Mouse (Mus musculus): ENCODE measurements at regions not wholly inside any gene's neighbourhood (a gene's known extent, or its start where the extent isn't known, plus 50 kb on each side); places are given as distances from the start of the nearest gene placed in this dataset.

GRCm38 (mm10) chr17:14764796-14765195, 70.8 kb upstream of the Thbs2 start:
- no peak overlapping the region for H3K4me2 ChIP-seq (replicated peaks; ENCODE audit: low read depth)
- no peaks in the 10 kb centered on the region for H3K9me3 ChIP-seq (ENCODE audit: control insufficient read depth, low read length)
- no peaks in the 10 kb centered on the region for H3K27me3 ChIP-seq (ENCODE audit: control insufficient read depth, insufficient read depth, low read length)
- TF ChIP-seq EP300 (optimal IDR thresholded peaks at IDR 0.05) (no peak), CTCF (IDR thresholded peaks at IDR 0.05; ENCODE audit: low read depth) (no peak)
- H3K4me3 ChIP-seq (ENCODE audit: low read depth, low read length): no peak overlapping the region
- WGBS: 46% methylated on average over 4 of the region's 4 CpGs
- H3K9ac ChIP-seq (ENCODE audit: low read length): no peak overlapping the region
- H3K36me3 ChIP-seq (ENCODE audit: control insufficient read depth, insufficient read depth, low read length): no peaks in the 10 kb centered on the region
- no peak for ATAC-seq (ENCODE audit: low FRiP score, low TSS enrichment)
- no peaks in the 10 kb centered on the region for H3K4me1 ChIP-seq (replicated peaks; ENCODE audit: control insufficient read depth, insufficient read depth)
- no peak overlapping the region for H3K27ac ChIP-seq (replicated peaks)
- DNase-seq (ENCODE audit: low spot score): no peak

- H3K27ac ChIP-seq (replicated peaks): no peak overlapping the region
- DNase-seq (ENCODE audit: low spot score): no peak
- no peaks in the 10 kb centered on the region for H3K27me3 ChIP-seq (ENCODE audit: control insufficient read depth, insufficient read depth, low read length)
- no peak overlapping the region for H3K4me3 ChIP-seq (ENCODE audit: low read depth, low read length)
- no peaks in the 10 kb centered on the region for H3K36me3 ChIP-seq (ENCODE audit: control insufficient read depth, insufficient read depth, low read length)
- no peak for ATAC-seq (ENCODE audit: low FRiP score, low TSS enrichment)
- H3K9ac ChIP-seq (ENCODE audit: low read length): no peak overlapping the region
- H3K4me1 ChIP-seq (replicated peaks; ENCODE audit: control insufficient read depth, insufficient read depth): no peaks in the 10 kb centered on the region
- TF ChIP-seq CTCF (IDR thresholded peaks at IDR 0.05; ENCODE audit: low read depth): no peak
- TF ChIP-seq EP300 (optimal IDR thresholded peaks at IDR 0.05): no peak
- no peaks in the 10 kb centered on the region for H3K9me3 ChIP-seq (ENCODE audit: control insufficient read depth, low read length)
- 52% methylated on average over 5 of the region's 5 CpGs for WGBS
- no peak overlapping the region for H3K4me2 ChIP-seq (replicated peaks; ENCODE audit: low read depth)
Measured at GRCm38 (mm10) chr17:14753095-14753494, 59.1 kb upstream of the Thbs2 start.

GRCm38 (mm10) chr17:14750519-14751145, 56.6 kb upstream of the Thbs2 start:
- no peak for TF ChIP-seq CTCF (IDR thresholded peaks at IDR 0.05; ENCODE audit: low read depth)
- no peak for TF ChIP-seq EP300 (optimal IDR thresholded peaks at IDR 0.05)
- 59% methylated on average over 3 of the region's 3 CpGs for WGBS
- no peaks in the 10 kb centered on the region for H3K9me3 ChIP-seq (ENCODE audit: control insufficient read depth, low read length)
- no peak; the same call in 1 of the 2 replicates for ATAC-seq (ENCODE audit: low FRiP score, low TSS enrichment)
- DNase-seq (ENCODE audit: low spot score): no peak
- no peaks in the 10 kb centered on the region for H3K4me1 ChIP-seq (replicated peaks; ENCODE audit: control insufficient read depth, insufficient read depth)
- no peaks in the 10 kb centered on the region for H3K27me3 ChIP-seq (ENCODE audit: control insufficient read depth, insufficient read depth, low read length)
- no peak overlapping the region for H3K4me3 ChIP-seq (ENCODE audit: low read depth, low read length)
- no peaks in the 10 kb centered on the region for H3K36me3 ChIP-seq (ENCODE audit: control insufficient read depth, insufficient read depth, low read length)
- H3K27ac ChIP-seq (replicated peaks): peak overlapping the region; percentile 41; the same call in 1 of the 2 replicates
- no peak overlapping the region for H3K4me2 ChIP-seq (replicated peaks; ENCODE audit: low read depth)
- no peak overlapping the region for H3K9ac ChIP-seq (ENCODE audit: low read length)

GRCm38 (mm10) chr17:14749281-14749680, 55.2 kb upstream of the Thbs2 start:
- Histone ChIP-seq H3K9ac (ENCODE audit: low read length) (no peak overlapping the region), H3K27me3 (ENCODE audit: control insufficient read depth, insufficient read depth, low read length) (no peaks in the 10 kb centered on the region), H3K36me3 (ENCODE audit: control insufficient read depth, insufficient read depth, low read length) (no peaks in the 10 kb centered on the region), H3K4me1 (replicated peaks; ENCODE audit: control insufficient read depth, insufficient read depth) (no peaks in the 10 kb centered on the region), H3K4me3 (ENCODE audit: low read depth, low read length) (no peak overlapping the region), H3K27ac (replicated peaks) (0 out of 2 replicates have a peak overlapping the region, but pooled peaks have one; percentile 25), H3K9me3 (ENCODE audit: control insufficient read depth, low read length) (no peaks in the 10 kb centered on the region), H3K4me2 (replicated peaks; ENCODE audit: low read depth) (no peak overlapping the region)
- DNase-seq (ENCODE audit: low spot score): no peak
- WGBS: 54% methylated on average over 2 of the region's 2 CpGs
- ATAC-seq (ENCODE audit: low FRiP score, low TSS enrichment): peak; percentile 40; the same call in 1 of the 2 replicates
- no peak for TF ChIP-seq CTCF (IDR thresholded peaks at IDR 0.05; ENCODE audit: low read depth)
- no peak for TF ChIP-seq EP300 (optimal IDR thresholded peaks at IDR 0.05)

- Histone ChIP-seq H3K27ac (replicated peaks) (no peak overlapping the region), H3K9me3 (ENCODE audit: control insufficient read depth, low read length) (no peaks in the 10 kb centered on the region), H3K4me3 (ENCODE audit: low read depth, low read length) (no peak overlapping the region), H3K9ac (ENCODE audit: low read length) (no peak overlapping the region), H3K4me2 (replicated peaks; ENCODE audit: low read depth) (no peak overlapping the region), H3K36me3 (ENCODE audit: control insufficient read depth, insufficient read depth, low read length) (no peaks in the 10 kb centered on the region), H3K4me1 (replicated peaks; ENCODE audit: control insufficient read depth, insufficient read depth) (no peaks in the 10 kb centered on the region), H3K27me3 (ENCODE audit: control insufficient read depth, insufficient read depth, low read length) (no peaks in the 10 kb centered on the region)
- ATAC-seq (ENCODE audit: low FRiP score, low TSS enrichment) (no peak), DNase-seq (ENCODE audit: low spot score) (no peak)
- TF ChIP-seq EP300 (optimal IDR thresholded peaks at IDR 0.05) (no peak), CTCF (IDR thresholded peaks at IDR 0.05; ENCODE audit: low read depth) (no peak)
- WGBS: 74% methylated on average over 5 of the region's 5 CpGs
Measured at GRCm38 (mm10) chr17:14747255-14747869, 53.3 kb upstream of the Thbs2 start.

GRCm38 (mm10) chr17:14745512-14745911, 51.5 kb upstream of the Thbs2 start:
- Histone ChIP-seq H3K4me2 (replicated peaks; ENCODE audit: low read depth) (no peak overlapping the region), H3K9ac (ENCODE audit: low read length) (no peak overlapping the region), H3K9me3 (ENCODE audit: control insufficient read depth, low read length) (no peaks in the 10 kb centered on the region), H3K27me3 (ENCODE audit: control insufficient read depth, insufficient read depth, low read length) (no peaks in the 10 kb centered on the region), H3K4me1 (replicated peaks; ENCODE audit: control insufficient read depth, insufficient read depth) (no peaks in the 10 kb centered on the region), H3K4me3 (ENCODE audit: low read depth, low read length) (no peak overlapping the region), H3K36me3 (ENCODE audit: control insufficient read depth, insufficient read depth, low read length) (no peaks in the 10 kb centered on the region), H3K27ac (replicated peaks) (no peak overlapping the region)
- DNase-seq (ENCODE audit: low spot score) (no peak), ATAC-seq (ENCODE audit: low FRiP score, low TSS enrichment) (no peak)
- TF ChIP-seq EP300 (optimal IDR thresholded peaks at IDR 0.05): no peak
- TF ChIP-seq CTCF (IDR thresholded peaks at IDR 0.05; ENCODE audit: low read depth): no peak
- WGBS: 86% methylated on average over 3 of the region's 3 CpGs

Measured in stomach, postnatal 0 days (tissue).